Mouse (Mus musculus): Measurements from ENCODE around the gene Mybpc1.
A peak's percentile ranks its signal among the peaks of the same experiment; 100 is the strongest.

Gene Mybpc1

DNA sequence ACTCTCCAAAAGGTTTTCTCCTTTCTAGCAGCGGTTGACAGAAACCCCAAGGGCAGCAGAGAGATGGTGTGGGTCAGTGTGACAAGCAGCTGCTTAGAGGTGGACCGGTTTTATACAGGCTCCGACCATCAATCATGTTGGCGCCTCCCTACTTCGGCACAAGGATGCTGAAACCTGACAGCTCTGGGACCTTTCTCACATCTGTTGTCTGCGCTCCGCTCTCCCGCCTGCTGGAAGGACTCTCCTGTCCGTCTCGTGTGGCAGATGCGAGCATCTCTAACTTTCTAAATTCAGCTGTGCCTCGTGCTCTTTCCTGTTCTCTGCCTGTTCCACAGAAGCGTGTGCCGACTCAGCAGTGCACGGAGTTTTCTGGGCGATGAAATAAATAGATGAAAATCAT is at the start of gene Mybpc1:
Gene Mybpc1 (minus strand): TSS at position 210 of the 400 bp plus-strand sequence.
- DNase-seq (ENCODE audit: low spot score in 2 of 2) = no peak

DNA sequence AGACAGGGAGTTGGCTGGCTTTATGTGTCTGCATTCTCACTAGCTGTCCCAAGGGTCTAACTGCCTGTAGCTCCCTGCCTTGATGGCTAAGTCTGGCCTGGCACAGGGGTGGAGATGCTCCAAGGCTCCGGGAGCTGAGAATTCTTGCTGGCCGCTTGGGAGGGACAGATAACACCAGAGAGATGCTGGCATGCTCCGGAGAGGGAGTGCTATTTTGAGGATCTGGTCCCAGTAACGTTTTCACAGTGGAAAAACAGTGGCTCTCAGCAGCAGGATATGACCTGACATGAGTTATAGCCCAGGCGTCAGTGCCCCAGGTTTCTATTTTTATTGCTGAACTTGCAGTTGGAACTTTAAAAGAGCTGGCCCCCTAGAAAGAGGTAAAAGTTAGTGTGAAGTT is 40.5 kb upstream of the Mybpc1 start:
- no peak for DNase-seq (ENCODE audit: low spot score in 2 of 2)

DNA sequence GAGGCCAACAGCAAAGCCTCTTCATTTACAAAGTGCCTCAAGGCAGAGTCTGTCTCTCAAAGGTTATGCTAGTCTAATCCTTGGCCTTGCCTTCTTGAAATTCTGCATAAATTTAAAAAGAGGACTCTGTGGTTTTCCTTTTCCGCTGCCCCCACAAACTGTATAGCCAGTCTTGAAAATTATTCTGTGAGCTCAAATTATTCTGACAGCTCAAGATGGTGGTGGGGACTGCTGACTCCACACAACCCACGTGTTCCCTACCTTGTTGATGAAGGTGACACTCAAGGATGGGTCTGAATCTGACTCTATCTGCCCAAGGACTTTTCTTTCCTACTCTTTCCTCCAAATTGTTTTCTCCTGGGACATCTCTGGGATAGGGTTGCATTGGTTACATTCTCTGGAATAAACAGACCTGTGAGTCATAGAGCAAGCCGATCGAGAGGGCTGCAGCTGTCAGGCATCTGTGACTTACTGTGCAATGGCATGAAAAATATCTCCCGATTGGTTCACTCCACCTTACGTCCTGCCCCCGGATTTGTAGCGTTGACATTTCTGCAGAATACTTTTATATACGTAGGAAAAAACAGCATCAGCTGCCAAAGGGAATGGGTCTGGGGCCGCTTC is 26.5 kb upstream of the Mybpc1 start:
- DNase-seq (ENCODE audit: low spot score in 2 of 2) = no peak

DNA sequence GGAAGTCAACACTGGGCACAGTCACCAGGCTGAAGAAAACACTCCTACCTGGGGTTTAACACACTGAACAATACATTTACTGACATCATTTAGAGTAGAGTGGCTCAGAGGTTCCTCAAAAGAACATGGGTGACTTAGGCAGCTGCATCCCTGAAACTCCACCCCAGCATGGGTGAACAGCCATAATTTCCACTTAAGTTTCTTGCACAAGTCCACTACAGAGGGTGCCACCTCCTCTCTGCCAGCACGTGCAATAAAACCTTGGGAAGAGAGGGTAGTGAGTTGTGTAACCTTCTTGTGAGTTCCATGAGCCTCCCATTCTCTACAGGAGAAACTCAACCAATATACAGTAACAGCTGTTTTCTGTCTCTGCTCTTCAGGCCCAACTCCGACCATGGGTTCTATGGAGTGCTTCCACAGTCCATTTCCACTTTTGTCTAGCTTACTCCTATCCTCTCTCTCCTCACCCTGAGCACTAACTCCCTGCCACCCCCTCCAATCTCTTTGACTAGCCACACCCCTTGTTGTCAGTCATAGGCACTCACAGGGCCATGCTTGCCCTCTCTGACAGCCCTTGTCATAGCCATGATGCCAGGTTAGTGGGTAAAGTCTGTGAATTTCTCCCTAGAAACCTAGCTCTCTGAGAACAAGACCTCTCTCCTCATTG is 25.8 kb upstream of the Mybpc1 start:
- DNase-seq (ENCODE audit: low spot score in 2 of 2) = no peak

DNA sequence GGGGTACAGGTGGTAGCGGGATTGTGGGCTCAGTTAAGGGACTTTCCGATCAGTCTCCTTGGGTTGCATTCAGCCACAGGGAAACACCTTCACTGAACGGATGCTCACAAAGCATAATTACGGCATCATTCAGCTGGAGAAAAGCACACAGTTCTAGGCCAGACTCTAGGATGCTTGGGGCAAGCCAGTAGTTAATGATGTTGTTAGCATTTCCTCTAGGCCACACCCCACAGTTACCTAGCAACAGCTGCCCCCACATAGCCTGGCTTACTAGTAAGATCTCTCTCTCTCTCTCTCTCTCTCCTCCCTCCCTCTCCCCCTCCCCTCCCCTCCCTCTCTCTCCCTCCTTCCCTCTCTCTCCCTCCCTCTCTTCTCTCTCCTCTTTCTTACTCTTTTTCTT is 22.1 kb upstream of the Mybpc1 start:
- DNase-seq (ENCODE audit: low spot score in 2 of 2) = peak in 1 of 2 experiments; percentile 8

DNA sequence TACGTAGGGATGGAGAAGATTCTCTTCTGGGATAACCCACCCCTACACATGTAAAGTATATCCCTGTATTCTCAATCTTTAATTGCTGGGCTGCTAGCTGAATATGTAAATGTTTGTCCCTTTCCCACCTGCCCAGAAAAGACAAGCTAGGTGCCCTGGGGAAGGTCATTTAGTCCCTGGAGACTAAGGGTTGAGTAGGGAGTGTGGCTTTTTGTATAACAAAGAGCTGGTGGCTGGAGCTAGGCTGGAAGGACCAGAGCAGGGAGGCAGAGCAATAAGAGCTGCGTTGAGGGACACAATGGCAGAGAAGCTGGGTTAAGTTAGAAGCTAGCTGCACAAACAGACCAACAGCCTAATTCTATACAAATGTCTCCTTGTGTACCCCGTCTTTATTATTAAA is 21.2 kb upstream of the Mybpc1 start:
- no peak for DNase-seq (ENCODE audit: low spot score in 2 of 2)

DNA sequence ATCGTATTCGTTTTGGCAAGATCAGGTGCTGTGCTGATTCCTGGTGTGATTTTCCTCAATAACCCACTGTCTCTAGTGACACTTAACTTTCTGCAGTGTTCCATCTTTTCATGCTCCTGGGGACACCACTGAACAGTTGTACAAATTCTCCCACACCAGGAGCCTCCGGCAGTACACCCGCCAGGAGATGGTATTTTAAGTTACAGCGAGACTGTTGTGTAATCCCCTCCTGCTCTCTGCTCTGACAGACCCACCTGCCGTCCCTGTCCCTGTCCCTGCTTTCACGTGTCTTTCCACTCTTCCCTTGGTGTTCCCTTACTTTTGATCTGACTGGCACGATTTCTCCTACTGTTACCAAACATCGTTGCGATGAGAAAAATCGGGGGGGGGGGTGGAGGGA is 19.3 kb upstream of the Mybpc1 start:
- peak; percentile 16 for DNase-seq (ENCODE audit: low spot score in 2 of 2)

DNA sequence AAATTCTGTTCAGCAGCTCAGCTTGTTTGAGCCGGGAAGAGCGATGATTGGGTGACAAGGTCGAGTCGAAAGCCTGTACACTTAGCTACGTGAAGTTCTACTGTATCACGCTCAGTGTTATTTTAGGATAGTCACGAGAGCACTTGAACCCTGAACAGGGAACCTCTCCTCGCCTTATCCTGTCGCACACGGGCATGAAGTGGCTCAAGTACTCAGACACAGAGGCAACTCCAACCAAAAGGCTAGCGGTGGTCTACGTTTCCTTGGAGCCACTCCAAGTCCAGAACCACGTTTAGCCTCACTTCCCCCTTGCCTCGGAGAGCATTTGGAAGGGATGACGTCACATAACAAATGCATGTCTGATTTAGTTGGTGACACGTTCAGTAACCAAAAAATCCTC is 17.7 kb upstream of the Mybpc1 start:
- DNase-seq (ENCODE audit: low spot score in 2 of 2) = peak in 1 of 2 experiments; percentile 22

DNA sequence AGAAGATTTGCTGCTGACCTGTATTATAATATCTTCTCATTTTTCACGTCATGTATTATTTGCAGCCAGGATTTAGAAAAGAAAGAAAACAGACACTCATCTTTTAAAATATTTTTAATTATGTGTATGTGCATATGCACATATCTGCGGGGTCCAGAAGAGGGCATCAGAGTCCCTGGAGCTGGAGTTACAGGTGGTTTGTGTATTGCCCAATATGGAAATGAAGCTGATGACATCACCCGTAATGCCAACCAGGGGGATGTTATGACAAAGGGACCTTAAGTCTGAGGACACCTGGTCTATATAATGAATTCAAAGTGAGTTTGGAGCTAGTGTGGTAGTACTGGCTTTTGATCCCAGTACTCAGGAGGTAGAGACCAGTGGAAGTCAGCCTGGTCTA is 15.9 kb upstream of the Mybpc1 start:
- DNase-seq (ENCODE audit: low spot score in 2 of 2) = no peak

DNA sequence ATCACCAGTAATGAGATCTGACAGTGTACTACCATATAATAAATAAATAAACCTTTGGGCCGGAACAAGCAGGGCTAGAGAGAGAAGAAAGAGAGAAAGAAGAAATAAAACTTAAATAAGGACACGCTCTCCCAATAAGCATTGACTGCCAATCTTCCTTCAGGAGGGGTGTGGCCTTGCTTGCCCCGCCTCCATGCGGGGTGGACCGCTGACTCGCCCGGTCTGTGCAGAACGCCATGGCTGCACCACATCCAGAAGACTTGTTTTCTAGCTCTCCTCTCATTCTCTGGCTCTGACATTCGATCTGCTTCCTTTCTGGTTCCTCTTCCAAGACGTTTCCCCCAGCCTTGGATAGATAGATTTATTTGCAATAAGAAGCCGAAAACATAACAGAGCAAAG is 8.1 kb upstream of the Mybpc1 start:
- DNase-seq (ENCODE audit: low spot score in 2 of 2) = no peak

DNA sequence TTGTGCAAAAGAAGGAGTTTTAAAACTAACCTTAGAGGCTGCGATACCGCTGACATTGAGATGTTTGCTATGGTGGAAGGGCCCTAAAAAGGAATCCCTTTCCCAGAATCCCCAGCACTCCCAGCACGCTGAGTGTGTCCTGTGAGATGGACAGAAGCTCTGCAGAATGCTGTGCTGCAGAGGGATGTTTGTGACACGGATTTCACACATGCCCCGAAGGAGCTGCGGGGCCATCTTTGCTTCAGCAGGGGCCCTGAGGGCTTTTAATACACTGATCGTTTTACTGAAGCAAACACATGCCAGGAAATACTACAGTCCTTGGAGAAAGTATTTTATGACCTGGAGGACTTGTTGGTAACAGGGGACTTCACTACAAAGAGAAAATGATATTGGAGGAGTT is 1.7 kb upstream of the Mybpc1 start:
- DNase-seq (ENCODE audit: low spot score in 2 of 2) = no peak

DNA sequence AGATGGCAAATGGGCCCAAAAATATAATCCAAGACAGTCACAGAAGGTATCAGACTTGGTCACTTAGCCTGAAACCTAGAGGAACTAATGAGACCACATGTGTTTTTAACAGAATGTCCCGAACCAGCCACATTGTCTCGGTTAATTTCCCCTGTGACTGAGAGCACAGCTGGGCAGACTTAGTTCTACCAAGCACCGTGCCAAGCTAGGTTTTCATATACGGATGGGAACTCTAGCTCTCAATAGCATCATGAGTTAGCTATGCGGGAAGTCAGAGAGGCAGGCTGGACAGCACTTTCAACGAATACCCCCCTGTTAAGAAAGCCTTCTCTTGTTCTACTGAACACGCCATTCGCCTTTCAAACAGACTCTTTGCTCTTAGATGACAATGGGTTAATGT is 1.1 kb upstream of the Mybpc1 start:
- no peak for DNase-seq (ENCODE audit: low spot score in 2 of 2)

DNA sequence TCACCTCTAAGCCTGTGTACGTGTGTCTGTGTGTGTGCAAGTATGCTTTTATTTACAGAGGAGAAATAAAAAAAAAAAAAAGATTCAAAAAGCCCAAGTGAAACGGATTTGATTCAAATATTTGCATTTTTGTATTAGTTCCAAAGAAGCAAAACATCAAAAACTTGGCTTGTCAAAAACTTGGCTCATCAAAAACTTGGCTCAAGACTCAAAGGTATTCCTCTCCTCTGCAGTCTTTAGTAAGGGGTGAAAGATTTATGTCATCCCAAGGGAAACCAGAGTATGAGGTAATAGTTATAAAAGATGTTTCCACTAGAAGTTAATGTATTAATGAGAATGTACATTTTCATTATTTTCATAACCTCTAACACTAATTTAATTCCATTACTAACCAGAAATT is 1.2 kb downstream of the Mybpc1 start:
- DNase-seq (ENCODE audit: low spot score in 2 of 2) = no peak

DNA sequence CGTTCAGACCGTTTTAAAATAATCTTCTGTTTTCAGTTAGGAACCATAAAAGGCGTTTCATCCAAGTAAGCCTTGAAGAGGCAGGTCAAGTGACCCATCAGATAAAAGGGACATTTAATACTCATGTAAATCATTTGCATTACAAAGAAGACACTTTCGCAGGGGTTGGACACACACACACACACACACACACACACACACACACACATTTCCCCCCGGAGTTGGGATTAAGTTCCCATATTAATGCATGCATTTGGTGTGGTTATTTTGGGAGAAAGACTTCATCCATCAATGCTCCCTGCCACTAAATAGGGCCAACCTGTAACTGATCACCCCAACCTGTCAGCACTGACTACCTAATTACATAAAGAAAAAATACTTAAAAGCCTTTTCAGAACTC is 1.7 kb downstream of the Mybpc1 start:
- no peak for DNase-seq (ENCODE audit: low spot score in 2 of 2)

DNA sequence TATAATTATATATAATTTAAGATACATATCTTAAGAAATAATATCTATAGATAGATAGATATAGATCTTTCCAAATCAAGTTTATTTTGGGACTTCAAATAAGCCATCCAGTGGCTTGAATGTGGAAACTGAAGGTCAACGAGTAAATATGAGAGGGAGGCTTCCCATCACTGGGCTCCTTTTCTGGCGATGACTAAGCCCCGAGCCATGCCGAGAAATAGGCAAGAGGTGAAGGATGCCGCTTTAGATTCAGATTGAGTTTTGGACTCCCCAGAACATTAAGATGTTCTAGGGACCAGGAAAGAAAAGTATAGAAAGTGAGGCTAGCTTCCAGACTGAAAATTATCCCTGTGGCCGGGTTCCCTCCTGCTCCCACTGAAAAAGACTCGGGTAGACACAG is 4.4 kb downstream of the Mybpc1 start:
- no peak for DNase-seq (ENCODE audit: low spot score in 2 of 2)

DNA sequence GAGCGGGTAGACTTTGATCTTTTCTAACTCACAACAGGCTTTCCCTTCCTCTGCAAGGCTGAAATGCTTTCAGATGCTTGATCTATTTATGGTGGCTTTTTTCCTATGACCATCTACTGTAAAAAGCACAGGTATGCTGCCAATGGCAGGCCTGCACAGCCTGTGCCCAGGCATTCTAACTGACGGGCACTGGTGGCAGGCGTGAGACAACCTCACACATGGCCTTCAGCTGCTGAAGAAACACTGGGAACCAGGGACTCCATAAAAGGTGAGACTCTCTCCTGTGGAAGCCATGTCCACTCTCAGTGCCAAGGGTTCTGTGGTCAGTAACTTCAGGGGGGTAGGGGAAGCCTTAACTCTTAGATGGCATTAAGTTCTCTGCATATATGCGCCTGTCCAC is 12.6 kb downstream of the Mybpc1 start:
- DNase-seq (ENCODE audit: low spot score in 2 of 2) = no peak

DNA sequence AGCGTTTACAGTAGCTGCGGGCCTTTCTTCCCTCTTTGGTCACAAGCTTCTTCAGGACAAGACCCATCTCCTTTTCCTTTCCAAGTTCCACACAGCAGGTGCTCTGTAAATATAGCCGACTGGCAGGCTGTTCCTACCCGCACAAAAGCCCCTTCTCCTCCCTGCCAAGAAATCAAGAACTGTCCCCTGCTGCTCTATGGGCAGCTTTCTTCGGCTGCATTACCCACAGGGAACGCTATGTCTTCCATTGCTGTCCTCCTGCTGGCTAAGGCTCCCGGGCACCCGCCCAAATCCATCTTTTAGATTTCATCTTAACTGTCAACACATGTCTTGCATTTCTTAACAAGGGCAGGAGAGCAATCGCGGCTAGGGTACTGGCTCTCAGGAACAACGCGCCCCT is 13.9 kb downstream of the Mybpc1 start:
- peak in 1 of 2 experiments; percentile 12 for DNase-seq (ENCODE audit: low spot score in 2 of 2)

DNA sequence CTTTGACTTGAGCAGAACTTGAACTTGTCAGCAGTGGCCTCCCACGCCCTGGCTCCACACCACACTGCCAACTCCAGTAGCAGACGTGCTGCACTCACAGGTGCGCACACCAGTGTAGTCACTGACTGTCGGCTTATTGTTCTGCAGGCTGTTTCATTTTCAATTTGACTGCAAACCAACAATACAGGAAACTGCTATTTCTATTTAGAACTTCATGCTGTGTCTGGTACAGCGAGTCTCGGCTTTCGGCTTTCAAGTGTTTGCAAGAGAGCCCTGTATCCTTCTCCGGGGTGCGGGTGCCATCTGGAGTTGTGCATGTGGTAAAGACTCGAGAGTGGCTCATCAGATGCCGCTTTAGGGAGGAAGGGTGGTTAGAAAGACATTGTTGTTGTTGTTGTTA is 20.5 kb downstream of the Mybpc1 start:
- DNase-seq (ENCODE audit: low spot score in 2 of 2) = peak in 1 of 2 experiments; percentile 61

DNA sequence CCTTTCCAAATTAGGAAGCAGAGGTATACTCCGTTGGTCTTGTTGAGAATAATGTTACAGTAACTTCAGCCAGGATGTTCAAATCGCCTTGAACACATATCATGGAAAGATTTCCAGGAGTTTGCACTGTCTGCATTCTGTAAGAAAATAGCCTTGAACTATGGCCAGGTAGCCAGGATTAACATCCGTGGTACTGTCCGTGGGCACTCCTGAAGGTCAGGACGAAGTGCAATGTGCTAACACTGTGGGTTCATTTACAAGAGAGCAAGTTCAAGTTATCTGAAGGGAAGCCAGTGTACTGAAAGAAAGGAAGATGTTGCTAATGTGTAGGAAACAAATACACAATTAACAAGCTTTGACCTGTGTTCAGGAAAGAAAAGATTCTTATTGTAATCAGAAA is 24.2 kb downstream of the Mybpc1 start:
- DNase-seq (ENCODE audit: low spot score in 2 of 2) = no peak

DNA sequence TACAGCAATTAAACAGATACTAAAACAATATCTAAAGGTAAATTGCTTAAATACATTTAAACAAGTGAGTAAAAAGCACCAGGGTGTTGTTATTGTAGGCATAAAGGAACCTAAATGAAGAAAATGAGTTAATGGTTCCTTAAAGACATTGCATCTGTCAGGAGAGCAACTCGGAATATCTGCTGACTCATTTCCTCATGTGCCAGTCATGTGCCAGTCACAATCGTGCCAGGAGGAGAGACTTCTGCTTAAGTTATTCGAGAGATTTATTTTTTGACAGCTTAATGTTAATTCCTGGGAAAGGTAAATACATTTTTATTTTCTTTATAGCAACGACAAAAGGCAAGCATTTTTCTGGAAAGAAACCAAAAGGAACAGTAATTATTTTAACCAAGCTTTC is 26.3 kb downstream of the Mybpc1 start:
- no peak for DNase-seq (ENCODE audit: low spot score in 2 of 2)

DNA sequence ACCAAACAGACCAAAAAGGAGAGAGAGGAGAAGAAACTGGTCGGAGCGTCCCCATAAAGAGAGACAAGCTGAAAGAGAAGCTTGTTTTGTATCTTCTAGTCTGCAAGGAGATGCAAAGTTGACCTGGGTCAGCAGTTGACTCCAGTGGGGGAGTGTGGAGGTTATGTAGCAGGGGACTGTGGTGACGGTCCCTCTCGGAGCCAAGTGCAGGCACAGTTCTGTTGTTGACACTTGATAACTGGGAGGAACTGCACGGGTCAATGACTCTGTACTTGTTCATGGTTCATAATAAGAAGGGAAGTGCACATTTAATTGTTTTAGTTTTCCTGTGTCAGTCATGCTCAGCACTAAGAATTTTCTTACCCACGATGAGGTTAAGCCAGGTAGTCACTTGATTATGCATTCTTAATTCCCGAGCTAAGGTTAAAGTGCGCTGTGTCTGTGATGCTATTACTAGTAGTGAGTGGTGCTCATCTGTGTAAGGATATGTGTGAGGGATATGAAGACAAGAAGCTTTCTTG is 30.8 kb downstream of the Mybpc1 start:
- DNase-seq (ENCODE audit: low spot score in 2 of 2) = no peak

DNA sequence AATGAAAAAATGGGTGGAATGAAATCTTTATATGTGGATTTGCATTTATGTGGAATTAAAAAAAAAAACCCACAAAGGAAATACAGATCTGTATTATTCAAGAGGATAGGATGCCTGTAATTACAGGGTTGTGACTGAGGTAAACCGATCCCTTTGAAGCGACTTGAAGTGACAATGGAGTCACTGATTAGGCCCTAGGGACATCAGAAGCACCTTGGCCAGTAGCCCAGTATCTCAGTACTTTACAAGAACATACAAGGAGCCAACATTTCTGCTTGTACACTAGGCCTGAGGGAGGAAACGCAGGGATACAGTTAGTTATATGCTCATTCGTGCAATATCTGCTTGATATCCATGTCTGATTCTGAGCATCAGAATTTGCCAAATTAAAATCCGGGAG is 32.8 kb downstream of the Mybpc1 start:
- DNase-seq (ENCODE audit: low spot score in 2 of 2) = no peak

DNA sequence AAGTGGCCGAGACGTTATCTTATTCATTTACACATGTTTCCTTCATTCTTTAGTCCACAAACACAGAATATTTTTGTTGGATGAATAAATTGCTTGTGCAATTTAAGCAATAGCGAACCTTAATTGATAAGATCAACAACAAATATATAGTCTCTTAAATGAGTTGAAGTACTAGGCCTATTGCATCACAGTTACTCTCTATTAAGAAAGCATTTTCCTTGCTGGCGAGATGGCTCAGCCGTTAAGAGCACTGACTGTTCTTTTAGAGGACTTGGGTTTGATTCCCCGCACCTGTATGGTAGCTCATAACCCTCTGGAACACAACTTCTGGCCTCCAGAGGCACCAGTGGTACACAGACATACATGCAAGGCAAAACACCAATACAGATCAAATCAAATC is 47.9 kb downstream of the Mybpc1 start:
- no peak for DNase-seq (ENCODE audit: low spot score in 2 of 2)

DNA sequence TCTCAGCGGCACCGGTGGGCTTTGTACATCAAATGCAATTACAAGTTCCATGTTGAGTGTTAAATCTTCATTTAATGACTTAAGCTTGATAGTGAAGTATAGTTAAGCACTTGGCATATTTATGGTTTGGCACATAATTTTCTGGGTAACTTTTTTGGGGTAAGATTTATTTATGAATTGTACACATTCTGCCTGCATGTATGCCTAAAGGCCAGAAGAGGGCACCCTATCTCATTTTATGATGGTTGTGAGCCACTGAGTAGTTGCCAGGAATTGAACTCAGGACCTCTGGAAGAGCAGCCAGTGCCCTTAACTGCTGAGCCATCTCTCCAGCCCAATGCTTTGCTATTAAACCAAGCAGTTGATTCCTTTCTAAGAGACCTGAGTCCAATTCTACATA is 52.2 kb downstream of the Mybpc1 start:
- DNase-seq (ENCODE audit: low spot score in 2 of 2) = no peak
